Mouse (Mus musculus) urinary bladder, postnatal 25 days (tissue): ENCODE measurements at regions not wholly inside any gene's neighbourhood (a gene's known extent, or its start where the extent isn't known, plus 50 kb on each side); places are given as distances from the start of the nearest gene placed in this dataset.
"Not testable (repeated sequence)": the region's sequence is repeated elsewhere in the genome, so short reads cannot be mapped to it uniquely, and the experiment has no call there.

ENCODE experiments used
- DNase-seq: peaks from one replicate; pipeline ENCODE4 v3.0.0; 2022; ENCODE audit warnings: low spot score

- no peak for DNase-seq
Observed at GRCm38 (mm10) chr7:95955119-95955518, 215.9 kb upstream of the Tenm4 start.

DNA sequence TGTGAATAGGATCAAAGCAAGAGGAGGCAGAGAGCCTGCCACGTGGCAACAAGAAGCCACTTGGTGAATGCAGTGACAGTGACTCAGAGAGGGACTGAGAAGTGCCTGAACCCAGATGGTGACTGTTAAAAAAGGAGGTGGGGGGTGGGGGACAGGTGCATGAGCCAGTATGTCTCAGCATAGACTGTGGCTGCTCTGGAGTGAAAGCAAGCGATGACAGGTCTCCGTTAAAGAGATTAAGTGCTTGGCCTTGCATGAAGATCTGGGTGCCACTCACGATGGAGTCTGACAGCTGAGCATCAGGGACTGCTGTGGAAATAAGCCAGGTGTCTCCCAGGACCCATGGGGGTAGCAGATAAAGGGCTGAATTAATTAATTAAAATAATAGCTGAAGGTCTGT is 212.0 kb upstream of the Tenm4 start:
- no peak for DNase-seq

- no peak for DNase-seq
Observed at GRCm38 (mm10) chr7:95971863-95972262, 199.2 kb upstream of the Tenm4 start.

- no peak for DNase-seq
Observed at GRCm38 (mm10) chr7:95974085-95974484, 197.0 kb upstream of the Tenm4 start.

DNA sequence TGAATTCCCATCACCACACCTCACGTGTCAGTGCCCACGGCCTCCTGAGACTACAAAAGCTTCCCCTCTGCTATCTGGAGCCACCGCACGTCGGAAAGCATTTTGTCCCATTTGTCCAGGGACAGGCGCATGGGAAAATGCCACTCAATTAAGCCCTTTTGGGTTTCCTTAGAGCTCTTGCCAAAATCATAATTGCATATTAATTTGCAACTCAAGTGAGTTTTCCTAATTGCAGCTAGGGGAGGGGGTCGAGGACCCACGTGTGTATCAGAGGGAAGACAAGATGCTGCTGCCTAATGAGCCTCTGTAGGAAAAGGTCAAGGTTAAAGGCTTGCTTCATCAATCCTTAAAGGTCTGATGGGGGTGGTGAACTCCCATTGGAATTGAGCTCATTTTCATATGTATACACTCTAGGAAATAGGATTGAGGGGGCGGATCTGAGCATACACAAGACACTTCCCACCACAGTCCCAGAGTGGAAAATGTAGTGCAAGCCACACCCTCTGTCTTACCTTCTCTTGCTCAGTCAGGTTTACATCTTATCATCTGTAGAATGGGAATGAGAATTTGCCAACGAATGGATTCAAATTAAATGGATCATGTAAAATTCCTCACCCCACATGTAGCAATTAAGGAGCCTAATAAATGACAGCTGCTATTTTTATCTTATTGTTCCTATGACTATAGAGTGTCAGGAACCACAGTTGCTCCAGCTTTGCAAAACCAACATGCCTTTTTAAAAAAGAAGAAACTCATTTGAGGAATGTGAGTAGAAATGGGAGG is 179.6 kb upstream of the Tenm4 start:
- no peak for DNase-seq

GRCm38 (mm10) chr7:95992033-95992516 is 179.0 kb upstream of the Tenm4 start:
- DNase-seq, result no peak

GRCm38 (mm10) chr7:95992521-95992920 is 178.5 kb upstream of the Tenm4 start:
- DNase-seq, result no peak

DNA sequence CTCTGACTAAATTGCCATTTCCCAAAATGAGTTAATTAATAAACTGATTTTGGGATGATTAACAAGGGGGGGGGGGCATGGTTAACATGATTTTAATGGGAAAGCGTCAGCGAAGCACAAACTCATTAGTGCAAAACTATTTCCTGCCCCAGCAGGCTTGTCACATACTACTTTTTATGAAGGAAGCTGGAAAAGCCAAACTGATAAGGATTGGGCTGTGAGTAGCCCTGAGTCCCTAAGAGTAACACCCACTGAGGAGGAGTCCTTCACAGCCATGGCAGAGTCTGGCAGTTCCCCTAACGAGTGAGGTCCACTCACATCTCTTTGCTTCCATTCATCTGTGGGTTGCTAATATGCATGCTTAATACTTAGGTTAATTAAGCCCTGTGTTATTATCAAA is 173.9 kb upstream of the Tenm4 start:
- DNase-seq, result no peak

GRCm38 (mm10) chr7:95999189-95999588 is 171.9 kb upstream of the Tenm4 start:
- DNase-seq, result no peak

DNA sequence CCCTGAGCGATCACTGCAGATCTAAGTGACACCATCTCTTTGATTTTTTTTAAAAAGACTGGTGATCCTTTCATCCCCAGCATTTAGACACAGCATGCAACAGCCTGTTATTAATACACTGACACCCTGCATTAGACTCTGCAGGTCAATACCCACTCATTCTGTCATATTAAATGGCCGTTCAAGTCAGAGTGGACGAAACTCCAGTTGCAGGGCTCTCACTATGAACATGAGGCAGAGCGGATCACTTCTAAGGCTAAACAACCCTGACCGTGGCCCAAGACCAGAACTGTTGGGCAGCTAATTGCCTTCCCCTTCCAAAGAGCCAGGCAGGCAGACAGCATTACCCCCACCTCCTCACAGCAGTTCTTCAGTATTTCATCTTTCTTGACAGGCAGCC is 168.6 kb upstream of the Tenm4 start:
- DNase-seq, result no peak

DNA sequence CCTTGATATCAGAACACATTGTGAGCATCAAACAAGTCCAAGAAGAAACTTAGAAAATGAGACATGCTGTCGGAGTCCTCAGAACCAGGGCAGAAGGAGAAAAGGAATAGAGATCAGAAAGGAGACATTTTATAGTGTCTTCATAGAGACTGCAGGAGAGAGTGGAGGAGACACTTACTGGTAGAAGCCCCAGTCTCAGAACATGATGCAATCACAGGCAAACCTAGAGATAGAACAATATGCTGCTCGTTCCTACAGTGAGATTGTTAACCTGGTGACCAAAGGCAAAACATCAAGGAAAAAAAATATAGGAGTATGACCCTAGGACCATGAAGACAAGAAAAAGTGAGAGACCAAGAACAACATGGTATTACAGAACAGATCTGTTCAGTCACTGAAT is 164.7 kb upstream of the Tenm4 start:
- no peak for DNase-seq

GRCm38 (mm10) chr7:96013008-96013407 is 158.0 kb upstream of the Tenm4 start:
- no peak for DNase-seq

DNA sequence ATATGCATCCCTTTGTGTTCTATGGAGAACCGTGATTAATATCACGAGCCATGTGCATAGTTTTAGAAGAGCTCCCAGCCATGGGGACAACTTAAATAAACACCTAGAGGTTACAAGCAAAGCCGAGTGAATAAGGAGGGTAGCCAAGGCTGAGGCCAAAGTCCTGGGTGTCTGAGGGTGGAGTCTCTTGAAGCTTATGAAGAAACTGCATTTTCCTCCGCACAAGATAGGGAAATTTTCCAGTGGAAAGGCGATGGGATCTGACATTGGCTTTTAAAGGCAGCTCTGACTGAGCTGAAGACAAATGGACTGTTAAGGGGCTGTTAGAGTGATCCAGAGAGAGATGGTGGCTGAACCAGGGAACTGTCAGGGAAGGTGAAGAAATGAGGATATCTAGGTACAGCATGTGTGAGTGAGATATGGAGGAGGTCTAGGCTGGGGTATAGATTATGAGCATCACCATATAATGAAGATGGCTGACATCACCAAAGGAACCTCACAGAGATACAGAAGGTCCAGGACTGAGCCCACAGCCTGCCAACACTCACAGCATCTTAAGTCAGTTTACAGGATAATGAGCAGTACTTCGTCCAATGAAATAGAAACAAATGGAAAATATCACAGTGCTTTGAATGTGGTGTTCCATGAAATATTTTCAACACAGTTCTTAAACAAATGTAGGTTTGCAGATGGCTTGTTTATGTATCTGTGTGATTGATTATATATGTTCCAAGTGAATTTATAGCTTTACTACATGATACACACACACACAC is 153.7 kb upstream of the Tenm4 start:
- no peak for DNase-seq

DNA sequence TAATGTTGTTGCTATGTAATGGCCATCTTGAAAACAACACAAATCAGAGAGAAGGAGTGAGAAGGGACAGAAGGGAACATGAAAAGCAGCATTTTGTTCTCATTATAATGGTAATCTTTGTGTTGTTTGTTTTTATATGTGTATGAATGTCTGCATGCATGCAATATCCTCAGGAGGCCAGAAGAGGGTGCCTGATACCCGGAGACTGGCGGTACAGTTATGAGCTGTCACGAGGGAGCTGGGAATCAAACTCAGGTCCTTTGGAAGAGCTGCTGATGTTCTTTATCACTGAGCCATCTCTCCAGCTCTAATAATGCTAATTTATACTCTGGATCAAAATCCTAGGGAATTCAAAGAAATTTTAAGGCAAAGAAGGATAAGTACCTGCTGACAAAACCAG is 147.0 kb upstream of the Tenm4 start:
- DNase-seq, result no peak

GRCm38 (mm10) chr7:96026781-96027418 is 144.1 kb upstream of the Tenm4 start:
- no peak for DNase-seq

DNA sequence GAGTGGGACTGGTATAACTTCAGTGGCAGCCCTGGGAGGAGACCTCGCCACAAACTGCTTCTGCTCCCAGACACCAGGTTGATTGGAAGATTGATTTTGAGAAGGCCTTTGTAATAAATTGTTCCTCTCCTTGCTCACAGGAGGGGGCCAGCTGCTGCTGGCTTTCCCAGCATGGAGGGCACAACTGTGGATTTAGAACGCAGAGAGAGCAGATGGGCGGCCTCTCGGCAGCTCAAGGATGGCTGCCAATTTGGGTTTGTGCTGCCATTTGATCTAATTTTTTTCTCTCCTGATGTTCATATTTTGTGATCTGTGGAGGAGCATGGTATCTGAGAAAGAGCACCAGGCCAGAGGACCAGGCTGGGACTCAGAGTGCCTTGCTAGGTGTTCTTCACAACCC is 137.4 kb upstream of the Tenm4 start:
- no peak for DNase-seq

DNA sequence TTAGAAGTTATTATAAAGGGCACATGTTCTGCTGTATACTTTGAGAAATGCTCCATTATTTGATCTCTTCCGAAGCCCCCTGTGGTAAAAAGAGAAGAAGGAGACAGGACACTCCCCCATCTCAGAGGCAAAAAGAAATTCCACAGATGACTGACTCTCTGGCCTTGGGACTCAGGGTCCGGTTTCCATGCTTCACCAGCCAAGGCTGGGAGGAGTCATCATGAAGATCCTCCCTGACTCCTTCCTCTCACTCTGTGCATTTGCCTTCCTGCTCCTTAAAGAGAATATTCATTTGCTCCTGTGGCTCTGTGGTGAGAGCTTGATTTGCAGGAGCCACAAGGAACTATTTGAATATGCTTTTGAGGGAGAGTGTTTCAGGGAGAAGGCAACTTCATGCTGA is 135.6 kb upstream of the Tenm4 start:
- DNase-seq, result no peak

- DNase-seq, result no peak
Observed at GRCm38 (mm10) chr7:96039628-96040027, 131.4 kb upstream of the Tenm4 start.

DNA sequence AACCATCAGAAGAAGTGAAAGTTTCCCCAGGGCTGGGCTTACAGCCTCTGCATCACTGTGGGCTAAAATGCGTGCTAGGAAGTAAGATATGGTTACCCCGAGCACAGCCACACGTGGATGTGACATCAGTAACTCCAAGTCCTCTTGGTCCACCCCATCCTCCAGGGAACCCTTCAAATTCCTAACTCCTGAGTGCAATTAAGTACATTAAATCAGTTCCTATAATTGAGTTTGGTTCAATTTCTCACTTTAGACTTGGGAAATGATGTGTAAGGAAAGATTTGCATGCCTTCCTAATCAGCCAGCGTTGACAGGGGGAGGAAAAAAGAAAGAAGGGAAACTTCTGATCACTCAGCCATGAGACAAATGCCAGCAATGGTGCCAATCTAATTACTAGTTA is 129.2 kb upstream of the Tenm4 start:
- DNase-seq, result no peak

DNA sequence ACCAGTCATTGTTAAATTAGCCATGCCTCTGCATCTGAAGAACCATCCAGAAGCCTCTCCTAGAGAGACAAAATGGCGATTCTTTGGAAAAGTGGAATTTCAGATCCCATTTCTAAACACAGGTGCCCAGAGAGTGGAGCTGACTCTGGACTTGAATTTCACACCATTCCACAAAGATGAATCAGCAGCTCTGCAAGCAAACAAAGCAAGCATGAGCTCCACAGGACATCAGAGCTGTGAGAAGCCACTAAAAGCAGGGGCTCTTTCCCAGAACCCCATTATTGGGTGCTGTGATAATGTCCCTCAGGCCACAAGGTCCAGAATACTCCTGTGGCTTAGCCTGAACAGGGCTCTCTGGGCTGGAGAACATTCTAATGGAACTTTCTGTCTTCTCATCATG is 119.4 kb upstream of the Tenm4 start:
- DNase-seq, result no peak

DNA sequence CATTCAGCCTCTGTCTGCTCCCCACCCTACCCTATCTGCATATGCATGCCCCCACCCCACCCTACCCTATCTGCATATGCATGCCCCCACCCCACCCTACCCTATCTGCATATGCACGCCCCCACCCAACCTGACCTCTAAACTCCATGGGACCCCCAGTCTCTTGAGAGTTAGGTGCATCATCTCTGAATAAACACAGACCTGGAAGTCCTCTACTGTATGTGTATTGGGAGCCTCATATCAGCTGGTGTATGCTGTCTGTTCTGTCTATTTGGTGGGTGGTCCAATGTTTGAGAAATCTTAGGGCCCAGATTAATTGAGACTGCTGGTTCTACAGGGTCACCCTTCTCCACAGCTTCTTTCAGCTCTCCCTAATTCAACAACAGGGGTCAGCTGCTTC is 109.4 kb upstream of the Tenm4 start:
- not testable (repeated sequence) for DNase-seq

- DNase-seq, result no peak
Observed at GRCm38 (mm10) chr7:96078511-96078910, 92.5 kb upstream of the Tenm4 start.

GRCm38 (mm10) chr7:96081676-96082075 is 89.4 kb upstream of the Tenm4 start:
- DNase-seq, result no peak
